14 mouse cellular contexts compared by ENCODE assay signal in the genomic region with DNA sequence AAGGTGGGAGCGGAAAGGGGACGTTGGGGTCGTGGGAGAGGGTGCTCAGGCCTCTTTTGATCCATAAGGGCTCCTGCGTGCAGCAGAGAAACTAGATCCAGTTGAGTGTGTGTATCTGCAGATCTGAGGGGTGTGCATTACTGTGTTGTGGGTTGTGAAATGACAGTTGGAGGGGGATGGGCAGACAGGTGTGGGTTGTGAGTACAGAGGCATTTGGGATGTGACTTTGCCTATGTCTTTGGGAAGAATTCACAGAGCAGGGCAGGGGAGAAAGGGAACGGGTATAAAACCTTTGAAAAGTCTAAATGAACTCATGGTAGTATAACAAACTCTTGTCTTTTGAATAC. TPM values are rescaled to one million over a fixed set of nuclear protein-coding genes. Genes with fewer than 3 reads are reported as not detected.
A peak's percentile ranks its signal among the peaks of the same experiment; 100 is the strongest.
DNase-seq lines count a peak whose midpoint lies in the region; ATAC-seq and TF ChIP-seq lines count a peak whose summit lies in the region.
"Had no signal": no experiment of that assay in that cellular context is flagged by ENCODE, and none has a peak within 500 bp of the region (broad histone marks: within the 10 kb centered on the region; RNA-seq: fewer than 3 reads in every experiment).

No protein-coding gene starts in this region.

- peak overlapping the region; percentile 25 for H3K4me2 ChIP-seq in kidney, embryonic 14.5 days (replicated peaks; ENCODE audit: low read depth, low read length)
- H3K4me2 ChIP-seq in liver, embryonic 12.5 days: peak overlapping the region; percentile 35

- H3K9ac ChIP-seq in kidney, embryonic 14.5 days (ENCODE audit: low read depth, low read length): no peak overlapping the region
- no peak overlapping the region for H3K9ac ChIP-seq in liver, embryonic 12.5 days
- H3K9ac ChIP-seq in heart, adult 2 months (ENCODE audit: low read depth, low read length): no peak overlapping the region

- no peaks in the 10 kb centered on the region; the same call in 1 of the 2 replicates for H3K4me1 ChIP-seq in kidney, embryonic 14.5 days (ENCODE audit: control insufficient read depth, insufficient read depth, low read length)
- peaks cover 14% of the 10 kb centered on the region; the same call in 1 of the 2 replicates for H3K4me1 ChIP-seq in liver, embryonic 12.5 days
- no peaks in the 10 kb centered on the region for H3K4me1 ChIP-seq in heart, adult 2 months (ENCODE audit: control insufficient read depth, insufficient read depth, low read length)

- H3K79me2 ChIP-seq in heart, adult 2 months (replicated peaks; ENCODE audit: control insufficient read depth, insufficient read depth, low read length): no peaks in the 10 kb centered on the region

- H3K27me3 ChIP-seq in kidney, embryonic 14.5 days (ENCODE audit: control insufficient read depth, insufficient read depth, low read length): no peaks in the 10 kb centered on the region
- H3K27me3 ChIP-seq in liver, embryonic 12.5 days (replicated peaks): 0 out of 2 replicates have a peak, but pooled peaks cover 7% of the 10 kb centered on the region
- no peaks in the 10 kb centered on the region for H3K27me3 ChIP-seq in heart, adult 2 months (ENCODE audit: control insufficient read depth, insufficient read depth, low read length)

- peak overlapping the region; percentile 62; the same call in 1 of the 2 replicates for H3K27ac ChIP-seq in kidney, embryonic 14.5 days (ENCODE audit: low read depth, low read length)
- peak overlapping the region; percentile 25; the same call in 1 of the 2 replicates for H3K27ac ChIP-seq in liver, embryonic 12.5 days
- H3K27ac ChIP-seq in heart, adult 2 months: no peak overlapping the region
- H3K27ac ChIP-seq: left cerebral cortex, adult 2 months had no signal

- no peak for ATAC-seq in kidney, embryonic 14.5 days (ENCODE audit: low FRiP score, low TSS enrichment)
- no peak; the same call in 1 of the 2 replicates for ATAC-seq in liver, embryonic 12.5 days
- no peak for ATAC-seq in cerebellum, adult (ENCODE audit: insufficient number of reproducible peaks, low FRiP score, low TSS enrichment)
- ATAC-seq: forebrain, embryonic 16.5 days had no signal

- intact Hi-C loops in left cerebral cortex, postnatal 25 days (cut with DNase I): no loop called here
- intact Hi-C loops in heart, adult 2 months (cut with DNase I): no loop called here

- no peak for DNase-seq in kidney, postnatal 25 days
- peak; percentile 20 for DNase-seq in thymus, postnatal 14 days
- no peak for DNase-seq in thymus, adult 18-20 months
- no peak for DNase-seq in left cerebral cortex, postnatal 25 days (ENCODE audit: low spot score in 2 of 2)
- DNase-seq in heart, adult 2 months: no peak
- DNase-seq: adrenal gland, postnatal 25 days; cerebellum, adult 11 months; gastrocnemius, postnatal 36 days; heart, postnatal 10 days had no signal

- no peaks in the 10 kb centered on the region for H3K36me3 ChIP-seq in kidney, embryonic 14.5 days (ENCODE audit: control insufficient read depth, insufficient read depth, low read length)
- H3K36me3 ChIP-seq in liver, embryonic 12.5 days: no peaks in the 10 kb centered on the region
- H3K36me3 ChIP-seq in heart, adult 2 months (ENCODE audit: control insufficient read depth, insufficient read depth, low read length): no peaks in the 10 kb centered on the region

- H3K9me3 ChIP-seq in kidney, embryonic 14.5 days (ENCODE audit: control insufficient read depth, low read length): no peaks in the 10 kb centered on the region
- H3K9me3 ChIP-seq in liver, embryonic 12.5 days (replicated peaks): no peaks in the 10 kb centered on the region

- TF ChIP-seq EP300 in heart, adult 2 months (IDR thresholded peaks at IDR 0.05; ENCODE audit: insufficient read depth, low read depth, low read length): no peak

- 44% methylated on average over 5 of the region's 5 CpGs for WGBS in kidney, embryonic 14.5 days
- whole genome bisulfite sequencing in liver, embryonic 12.5 days (ENCODE audit: insufficient replicate concordance): 49% methylated on average over 5 of the region's 5 CpGs
- WGBS in heart, adult 2 months: 51% methylated on average over 5 of the region's 5 CpGs

- no peak for TF ChIP-seq POLR2A in heart, adult 2 months (IDR thresholded peaks at IDR 0.05; ENCODE audit: insufficient read depth, low read depth, low read length)

- peak overlapping the region; percentile 17; the same call in 1 of the 2 replicates for H3K4me3 ChIP-seq in kidney, embryonic 14.5 days (ENCODE audit: low read length)
- H3K4me3 ChIP-seq in liver, embryonic 12.5 days: no peak overlapping the region; the same call in 1 of the 2 replicates
- H3K4me3 ChIP-seq in heart, adult 2 months: no peak overlapping the region
- H3K4me3 ChIP-seq: left cerebral cortex, adult 2 months had no signal

- no peak for TF ChIP-seq CTCF in heart, adult 2 months (IDR thresholded peaks at IDR 0.05)

RNA-seq across cellular contexts. Expression of gene 2610528J11Rik, which starts 0.5 kb away (rescaled TPM):
- polyA plus RNA-seq in kidney, embryonic 14.5 days (2014; fragmentation: Nextera tagmentation; extraction: Ambion mirVana): 15.5 and 15.6 TPM in 2 replicates
- polyA plus RNA-seq in liver, embryonic 12.5 days (2016; fragmentation: Nextera tagmentation; extraction: Ambion mirVana): 4.5 and 4.9 TPM in 2 replicates
- total RNA-seq in left cerebral cortex, postnatal 25 days (2021): not detected
- total RNA-seq in heart, adult 2 months (2021): not detected
- polyA plus RNA-seq in heart, adult 2 months (2012; rRNA removed): 0.37 TPM in 1 of 2 replicates, not detected in the other
- total RNA-seq: adrenal gland, postnatal 25 days; gastrocnemius, postnatal 36 days; heart, postnatal 10 days; left cerebral cortex, adult 2 months had no signal
- polyA plus RNA-seq: forebrain, embryonic 16.5 days had no signal

RNA-seq across cellular contexts. Expression of gene Tmem125, which starts 16.5 kb away (rescaled TPM):
- 3.2 and 4.1 TPM in 2 replicates for polyA plus RNA-seq in kidney, embryonic 14.5 days (2014; fragmentation: Nextera tagmentation; extraction: Ambion mirVana)
- polyA plus RNA-seq in liver, embryonic 12.5 days (2016; fragmentation: Nextera tagmentation; extraction: Ambion mirVana): 0.23 and 0.54 TPM in 2 replicates
- total RNA-seq in left cerebral cortex, postnatal 25 days (2021): 1 to 10 TPM; 7.3 to 9.9 TPM
- not detected for total RNA-seq in heart, adult 2 months (2021)
- polyA plus RNA-seq in heart, adult 2 months (2012; rRNA removed): 0.44 and 0.70 TPM in 2 replicates
- total RNA-seq: adrenal gland, postnatal 25 days; gastrocnemius, postnatal 36 days had no signal
- polyA plus RNA-seq: forebrain, embryonic 16.5 days had no signal

RNA-seq across cellular contexts. Expression of gene Tie1, which starts 37.4 kb away (rescaled TPM):
- 24.6 and 30.4 TPM in 2 replicates for polyA plus RNA-seq in kidney, embryonic 14.5 days (2014; fragmentation: Nextera tagmentation; extraction: Ambion mirVana)
- 11.0 and 11.3 TPM in 2 replicates for polyA plus RNA-seq in liver, embryonic 12.5 days (2016; fragmentation: Nextera tagmentation; extraction: Ambion mirVana)
- 1 to 10 TPM; 8.2 to 9.5 TPM for total RNA-seq in left cerebral cortex, postnatal 25 days (2021)
- total RNA-seq in heart, adult 2 months (2021): 10 to 100 TPM; 59.8 to 63.3 TPM
- 66.8 and 82.3 TPM in 2 replicates for polyA plus RNA-seq in heart, adult 2 months (2012; rRNA removed)
